8 mouse cellular contexts compared by ENCODE assay signal in the genomic region with DNA sequence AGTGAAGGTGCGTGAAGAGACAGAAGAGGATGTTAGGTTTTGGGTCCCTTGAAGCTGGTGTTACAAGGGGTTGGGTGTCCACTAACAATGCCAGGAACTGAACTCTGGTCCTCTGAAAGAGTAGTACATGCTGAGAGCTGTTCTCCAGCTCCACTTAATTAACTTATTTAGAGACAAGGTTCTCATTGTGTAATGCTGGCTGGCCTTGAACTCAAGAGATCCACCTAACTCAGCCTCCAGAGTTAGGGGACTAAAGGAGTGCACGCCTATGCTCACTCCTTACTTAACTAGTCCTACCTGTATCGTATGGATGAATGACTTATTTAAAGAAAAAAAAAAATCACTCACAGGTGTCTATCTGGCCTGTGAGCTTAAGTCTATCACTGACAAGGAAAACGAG. TPM values are rescaled to one million over a fixed set of nuclear protein-coding genes. Genes with fewer than 3 reads are reported as not detected.
A peak's percentile ranks its signal among the peaks of the same experiment; 100 is the strongest.
DNase-seq lines count a peak whose midpoint lies in the region; ATAC-seq and TF ChIP-seq lines count a peak whose summit lies in the region.

No protein-coding gene starts in this region.

- no peaks in the 10 kb centered on the region for H3K9me3 ChIP-seq in heart, embryonic 10.5 days
- H3K9me3 ChIP-seq in forebrain, embryonic 13.5 days (replicated peaks) = no peaks in the 10 kb centered on the region
- H3K9me3 ChIP-seq in liver, embryonic 13.5 days (replicated peaks) = no peaks in the 10 kb centered on the region

- H3K4me3 ChIP-seq in heart, embryonic 10.5 days = peak overlapping the region; percentile 98
- peak overlapping the region; percentile 99 for H3K4me3 ChIP-seq in C2C12 (ENCODE audit: insufficient read depth, poor library complexity, severe bottlenecking)
- peak overlapping the region; percentile 98 for H3K4me3 ChIP-seq in forebrain, embryonic 13.5 days
- peak overlapping the region; percentile 96 for H3K4me3 ChIP-seq in liver, embryonic 13.5 days (replicated peaks)

- peak overlapping the region; percentile 18 for H3ac ChIP-seq in C2C12 (ENCODE audit: control insufficient read depth, insufficient read length, low read depth)

- DNase-seq in heart, embryonic 10.5 days (ENCODE audit: low spot score) = no peak
- no peak for DNase-seq in heart, adult 11 months
- DNase-seq in liver, embryonic 13.5 days = no peak
- no peak for DNase-seq in spleen, postnatal 10 days (ENCODE audit: low spot score in 2 of 2)

- peak overlapping the region; percentile 97 for H3K9ac ChIP-seq in forebrain, embryonic 13.5 days
- H3K9ac ChIP-seq in liver, embryonic 13.5 days = peak overlapping the region; percentile 94

- H3K36me3 ChIP-seq in heart, embryonic 10.5 days = peaks cover 37% of the 10 kb centered on the region
- peaks cover 40% of the 10 kb centered on the region for H3K36me3 ChIP-seq in C2C12 (ENCODE audit: control insufficient read depth, insufficient read depth)
- peaks cover 34% of the 10 kb centered on the region for H3K36me3 ChIP-seq in forebrain, embryonic 13.5 days (ENCODE audit: poor library complexity, severe bottlenecking)
- H3K36me3 ChIP-seq in liver, embryonic 13.5 days = peaks cover 41% of the 10 kb centered on the region

- 65% methylated on average over 4 of the region's 4 CpGs for WGBS in heart, embryonic 10.5 days
- 62% methylated on average over 4 of the region's 4 CpGs for WGBS in forebrain, embryonic 13.5 days
- 55% methylated on average over 4 of the region's 4 CpGs for WGBS in liver, embryonic 13.5 days (ENCODE audit: insufficient replicate concordance)

- peaks cover 20% of the 10 kb centered on the region for H3K4me1 ChIP-seq in heart, embryonic 10.5 days
- peaks cover 24% of the 10 kb centered on the region for H3K4me1 ChIP-seq in forebrain, embryonic 13.5 days
- peaks cover 36% of the 10 kb centered on the region for H3K4me1 ChIP-seq in liver, embryonic 13.5 days (replicated peaks)

- peaks cover 51% of the 10 kb centered on the region for H3K79me2 ChIP-seq in C2C12 (ENCODE audit: control insufficient read depth, insufficient read depth)

- H3K27me3 ChIP-seq in heart, embryonic 10.5 days (ENCODE audit: insufficient read depth, poor library complexity, severe bottlenecking) = no peaks in the 10 kb centered on the region
- H3K27me3 ChIP-seq in C2C12 (ENCODE audit: control insufficient read depth, insufficient read depth, insufficient read length) = no peaks in the 10 kb centered on the region
- no peaks in the 10 kb centered on the region for H3K27me3 ChIP-seq in forebrain, embryonic 13.5 days
- H3K27me3 ChIP-seq in liver, embryonic 13.5 days = no peaks in the 10 kb centered on the region

- H3K27ac ChIP-seq in heart, embryonic 10.5 days = no peak overlapping the region; the same call in 1 of the 2 replicates
- peak overlapping the region; percentile 97; the same call in 1 of the 2 replicates for H3K27ac ChIP-seq in forebrain, embryonic 13.5 days
- 0 out of 2 replicates have a peak overlapping the region, but pooled peaks have one; percentile 77 for H3K27ac ChIP-seq in liver, embryonic 13.5 days

- ATAC-seq in forebrain, embryonic 13.5 days = no peak
- no peak for ATAC-seq in liver, embryonic 13.5 days (ENCODE audit: low read depth)
- no peak for ATAC-seq in megakaryocyte-erythroid progenitor cell, adult 5-6 weeks (replicated peaks; ENCODE audit: low FRiP score, low TSS enrichment, poor library complexity, severe bottlenecking)
- ATAC-seq in megakaryocyte progenitor cell, adult 5-6 weeks (replicated peaks; ENCODE audit: poor library complexity) = no peak

- TF ChIP-seq CTCF in C2C12 (IDR thresholded peaks at IDR 0.05; ENCODE audit: control insufficient read depth, insufficient read depth, insufficient read length) = no peak

- H3K79me3 ChIP-seq in C2C12 (ENCODE audit: low read depth) = peaks cover 38% of the 10 kb centered on the region

- H3K4me2 ChIP-seq in forebrain, embryonic 13.5 days = peak overlapping the region; percentile 80
- peak overlapping the region; percentile 79 for H3K4me2 ChIP-seq in liver, embryonic 13.5 days

TF ChIP-seq in C2C12, 6 proteins besides CTCF, POLR2A, EP300 and RAD21:
- TF ChIP-seq MAX (IDR thresholded peaks at IDR 0.05) (no peak), MYOG (IDR thresholded peaks at IDR 0.05; ENCODE audit: control insufficient read depth, extremely low read depth, insufficient read length) (no peak), FOSL1 (IDR thresholded peaks at IDR 0.05; ENCODE audit: insufficient read depth, low read length, poor library complexity, severe bottlenecking) (no peak), USF1 (IDR thresholded peaks at IDR 0.05; ENCODE audit: low read depth) (no peak), CEBPB (IDR thresholded peaks at IDR 0.05; ENCODE audit: low read depth) (no peak), MYOD1 (IDR thresholded peaks at IDR 0.05; ENCODE audit: control insufficient read depth, insufficient read length, low read depth) (no peak)

RNA-seq across cellular contexts. Expression of gene Nt5m, which starts 0.8 kb away (rescaled TPM):
- 39.4 and 39.9 TPM in 2 replicates for polyA plus RNA-seq in heart, embryonic 10.5 days (2016; fragmentation: Nextera tagmentation; extraction: Ambion mirVana)
- 19.4 TPM for polyA plus RNA-seq in C2C12 (2012; fragmentation: generic; extraction: Trizol)
- polyA plus RNA-seq in forebrain, embryonic 13.5 days (2015; fragmentation: Nextera tagmentation; extraction: Ambion mirVana) = 46.6 and 51.2 TPM in 2 replicates
- 13.6 and 14.4 TPM in 2 replicates for polyA plus RNA-seq in liver, embryonic 13.5 days (2015; fragmentation: Nextera tagmentation; extraction: Ambion mirVana)
- total RNA-seq in megakaryocyte-erythroid progenitor cell, adult 5-6 weeks (2014; fragmentation: Nextera tagmentation) = 19.6 and 21.9 TPM in 2 replicates
- 16.6 and 26.9 TPM in 2 replicates for total RNA-seq in megakaryocyte-erythroid progenitor cell, adult 5-6 weeks (2017)
- total RNA-seq in megakaryocyte progenitor cell, adult 5-6 weeks (2015) = 12.4 and 18.8 TPM in 2 replicates
- 15.1 and 15.7 TPM in 2 replicates for total RNA-seq in megakaryocyte progenitor cell, adult 5-6 weeks (2017)

RNA-seq across cellular contexts. Expression of gene Cops3, which starts 1.2 kb away (rescaled TPM):
- polyA plus RNA-seq in heart, embryonic 10.5 days (2016; fragmentation: Nextera tagmentation; extraction: Ambion mirVana) = 192 and 210 TPM in 2 replicates
- 69.0 TPM for polyA plus RNA-seq in C2C12 (2012; fragmentation: generic; extraction: Trizol)
- polyA plus RNA-seq in forebrain, embryonic 13.5 days (2015; fragmentation: Nextera tagmentation; extraction: Ambion mirVana) = 233 and 246 TPM in 2 replicates
- 127 and 141 TPM in 2 replicates for polyA plus RNA-seq in liver, embryonic 13.5 days (2015; fragmentation: Nextera tagmentation; extraction: Ambion mirVana)
- 171 and 212 TPM in 2 replicates for total RNA-seq in megakaryocyte-erythroid progenitor cell, adult 5-6 weeks (2014; fragmentation: Nextera tagmentation)
- total RNA-seq in megakaryocyte-erythroid progenitor cell, adult 5-6 weeks (2017) = 224 and 228 TPM in 2 replicates
- 222 and 236 TPM in 2 replicates for total RNA-seq in megakaryocyte progenitor cell, adult 5-6 weeks (2015)
- 201 and 214 TPM in 2 replicates for total RNA-seq in megakaryocyte progenitor cell, adult 5-6 weeks (2017)

RNA-seq across cellular contexts. Expression of gene Flcn, which starts 28.6 kb away (rescaled TPM):
- 24.7 and 25.0 TPM in 2 replicates for polyA plus RNA-seq in heart, embryonic 10.5 days (2016; fragmentation: Nextera tagmentation; extraction: Ambion mirVana)
- 20.7 TPM for polyA plus RNA-seq in C2C12 (2012; fragmentation: generic; extraction: Trizol)
- polyA plus RNA-seq in forebrain, embryonic 13.5 days (2015; fragmentation: Nextera tagmentation; extraction: Ambion mirVana) = 32.2 and 39.6 TPM in 2 replicates
- polyA plus RNA-seq in liver, embryonic 13.5 days (2015; fragmentation: Nextera tagmentation; extraction: Ambion mirVana) = 14.0 and 15.6 TPM in 2 replicates
- total RNA-seq in megakaryocyte-erythroid progenitor cell, adult 5-6 weeks (2014; fragmentation: Nextera tagmentation) = 25.4 and 31.1 TPM in 2 replicates
- total RNA-seq in megakaryocyte-erythroid progenitor cell, adult 5-6 weeks (2017) = 17.0 and 21.1 TPM in 2 replicates
- 11.1 and 15.6 TPM in 2 replicates for total RNA-seq in megakaryocyte progenitor cell, adult 5-6 weeks (2015)
- total RNA-seq in megakaryocyte progenitor cell, adult 5-6 weeks (2017) = 15.8 and 18.4 TPM in 2 replicates

RNA-seq across cellular contexts. Expression of gene Pld6, which starts 51.0 kb away (rescaled TPM):
- 5.3 and 6.5 TPM in 2 replicates for polyA plus RNA-seq in heart, embryonic 10.5 days (2016; fragmentation: Nextera tagmentation; extraction: Ambion mirVana)
- polyA plus RNA-seq in C2C12 (2012; fragmentation: generic; extraction: Trizol) = 0.02 TPM
- 1.3 and 2.2 TPM in 2 replicates for polyA plus RNA-seq in forebrain, embryonic 13.5 days (2015; fragmentation: Nextera tagmentation; extraction: Ambion mirVana)
- 2.8 TPM in 2 replicates for polyA plus RNA-seq in liver, embryonic 13.5 days (2015; fragmentation: Nextera tagmentation; extraction: Ambion mirVana)
- 2.6 and 2.8 TPM in 2 replicates for total RNA-seq in megakaryocyte-erythroid progenitor cell, adult 5-6 weeks (2014; fragmentation: Nextera tagmentation)
- total RNA-seq in megakaryocyte-erythroid progenitor cell, adult 5-6 weeks (2017) = 1.4 and 2.1 TPM in 2 replicates
- total RNA-seq in megakaryocyte progenitor cell, adult 5-6 weeks (2015) = 0.37 and 1.1 TPM in 2 replicates
- total RNA-seq in megakaryocyte progenitor cell, adult 5-6 weeks (2017) = 0.91 and 1.3 TPM in 2 replicates
